Comparison of ENCODE assay signal across 22 mouse cellular contexts in genomic region chr1:172387246-172387645, GRCm38 (mm10). TPM values are rescaled to one million over a fixed set of nuclear protein-coding genes. Genes with fewer than 3 reads are reported as not detected.
"Had no signal": no experiment of that assay in that cellular context is flagged by ENCODE, and none has a peak within 500 bp of the region (broad histone marks: within the 10 kb centered on the region; RNA-seq: fewer than 3 reads in every experiment).

No protein-coding gene starts in this region.

- ATAC-seq: liver, postnatal 0 days; lung, postnatal 0 days had no signal

- H3K4me3 ChIP-seq: limb, embryonic 12.5 days; limb, embryonic 15.5 days had no signal

- H3K9ac ChIP-seq: limb, embryonic 12.5 days; limb, embryonic 15.5 days; liver, embryonic 14.5 days; liver, postnatal 0 days; lung, embryonic 14.5 days had no signal

- H3K9me3 ChIP-seq: limb, embryonic 12.5 days; limb, embryonic 15.5 days had no signal

- DNase-seq: kidney, adult 2 months; kidney, postnatal 25 days; layer of hippocampus, postnatal 36 days; left cerebral cortex, postnatal 4 days; liver, postnatal 0 days; lung, embryonic 14.5 days; midbrain, embryonic 14.5 days; thymus, adult 2 months; thymus, postnatal 14 days; thymus, postnatal 4 days had no signal

- H3K27ac ChIP-seq: kidney, postnatal 0 days; limb, embryonic 12.5 days; limb, embryonic 15.5 days; liver, embryonic 14.5 days; macrophage; stomach, postnatal 0 days had no signal

- H3K27me3 ChIP-seq: limb, embryonic 15.5 days had no signal

- H3K4me2 ChIP-seq: limb, embryonic 12.5 days; limb, embryonic 15.5 days; liver, embryonic 11.5 days; lung, embryonic 14.5 days had no signal

RNA-seq across cellular contexts. Expression of gene Kcnj9, which starts 58.1 kb away (rescaled TPM):
- total RNA-seq: megakaryocyte, adult 5-6 weeks had no signal
- polyA plus RNA-seq: kidney, embryonic 14.5 days; limb, embryonic 12.5 days; lung, postnatal 0 days; small intestine, adult 2 months; stomach, embryonic 14.5 days had no signal
